Mouse (Mus musculus): Measurements from ENCODE around the gene Vti1b. TPM values are rescaled to one million over a fixed set of nuclear protein-coding genes. Genes with fewer than 3 reads are reported as not detected.
"Not testable (repeated sequence)": the region's sequence is repeated elsewhere in the genome, so short reads cannot be mapped to it uniquely, and the experiment has no call there.

Gene Vti1b
- 107 and 109 TPM in 2 replicates for polyA plus RNA-seq (2016; fragmentation: Nextera tagmentation; extraction: Ambion mirVana)

DNA sequence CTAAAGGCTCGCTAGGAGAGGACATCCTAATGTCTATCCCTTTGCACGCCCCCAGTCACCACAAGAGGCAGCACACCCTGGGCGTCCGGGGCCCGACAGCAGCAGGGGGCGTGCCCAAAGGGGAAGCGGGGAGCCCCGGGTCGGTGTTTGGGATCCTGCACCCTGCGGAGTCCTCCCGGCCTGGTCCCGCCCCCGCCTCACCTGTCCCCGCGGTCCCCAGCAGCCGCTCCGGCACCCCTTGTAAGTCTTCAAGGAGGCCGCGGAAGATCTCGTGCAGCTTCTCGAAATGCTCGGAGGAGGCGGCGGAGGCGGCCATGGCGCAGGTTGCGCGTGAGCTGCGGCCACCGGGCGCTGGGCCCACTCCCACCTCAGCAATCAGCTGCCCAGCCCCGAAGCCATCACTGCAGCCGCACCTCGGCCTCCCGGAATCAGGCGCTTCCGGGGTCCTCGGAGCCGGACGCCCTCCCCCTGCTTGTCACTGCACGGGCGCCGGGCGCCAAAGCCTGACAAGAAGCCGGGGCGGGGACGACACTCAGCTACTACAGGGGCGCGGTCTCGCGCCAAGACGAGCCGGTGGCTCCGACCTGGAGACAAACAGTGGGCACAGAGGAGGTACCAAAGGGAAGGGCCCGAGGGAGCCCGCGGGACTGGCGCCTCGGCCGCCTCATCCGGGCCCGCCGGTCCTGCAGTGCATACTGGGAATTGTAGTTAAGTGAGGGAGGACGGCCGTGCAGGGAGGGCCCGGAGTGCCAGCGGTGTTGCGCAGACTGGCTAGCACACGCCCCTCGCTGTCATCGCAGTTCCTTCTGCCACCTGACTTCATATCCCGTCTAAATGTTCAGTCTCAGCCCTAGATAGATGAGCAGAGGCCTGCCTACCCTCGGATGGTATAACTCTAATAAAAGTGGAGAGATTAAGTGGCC is at the start of gene Vti1b:
Gene Vti1b (minus strand): TSS at position 649 of the 923 bp plus-strand sequence.
- no peaks in the 10 kb centered on the region for H3K9me3 ChIP-seq
- H3K4me1 ChIP-seq: peaks cover 11% of the 10 kb centered on the region; the same call in 1 of the 2 replicates
- H3K27me3 ChIP-seq (ENCODE audit: insufficient read depth, poor library complexity, severe bottlenecking): no peaks in the 10 kb centered on the region
- peaks cover 22% of the 10 kb centered on the region; the same call in 1 of the 2 replicates for H3K36me3 ChIP-seq
- peak; percentile 96 for DNase-seq (ENCODE audit: low spot score)
- H3K4me3 ChIP-seq: peak within 1 kb of the TSS; percentile 98
- H3K27ac ChIP-seq: peak within 1 kb of the TSS; percentile 99
- under 1% methylated on average over 67 of the region's 73 CpGs for WGBS

DNA sequence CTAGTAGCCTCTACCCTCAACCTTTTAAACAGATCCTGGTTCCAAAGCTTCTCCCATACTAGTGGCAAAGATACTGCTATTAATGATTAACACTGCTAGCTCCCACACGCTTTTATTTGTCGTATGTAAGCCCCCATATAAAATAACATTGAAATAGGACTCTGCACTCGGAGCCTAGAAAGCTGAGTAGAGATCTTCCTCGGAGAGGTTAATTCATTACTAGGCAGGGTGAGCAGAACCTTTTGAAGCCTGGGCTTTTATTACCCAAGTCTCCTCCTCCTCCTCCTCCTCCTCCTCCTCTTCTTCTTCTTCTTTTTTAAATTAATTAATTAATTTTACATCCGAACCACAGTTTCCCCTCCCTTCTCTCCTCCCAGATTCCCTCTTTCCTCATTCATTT is 45.0 kb upstream of the Vti1b start:
- 73% methylated on average over 5 of the region's 5 CpGs for WGBS
- H3K36me3 ChIP-seq: no peaks in the 10 kb centered on the region
- H3K27me3 ChIP-seq (ENCODE audit: insufficient read depth, poor library complexity, severe bottlenecking): no peaks in the 10 kb centered on the region
- H3K4me3 ChIP-seq: no peak overlapping the region
- no peak overlapping the region for H3K27ac ChIP-seq
- no peaks in the 10 kb centered on the region for H3K9me3 ChIP-seq
- no peaks in the 10 kb centered on the region for H3K4me1 ChIP-seq
- DNase-seq (ENCODE audit: low spot score): no peak

DNA sequence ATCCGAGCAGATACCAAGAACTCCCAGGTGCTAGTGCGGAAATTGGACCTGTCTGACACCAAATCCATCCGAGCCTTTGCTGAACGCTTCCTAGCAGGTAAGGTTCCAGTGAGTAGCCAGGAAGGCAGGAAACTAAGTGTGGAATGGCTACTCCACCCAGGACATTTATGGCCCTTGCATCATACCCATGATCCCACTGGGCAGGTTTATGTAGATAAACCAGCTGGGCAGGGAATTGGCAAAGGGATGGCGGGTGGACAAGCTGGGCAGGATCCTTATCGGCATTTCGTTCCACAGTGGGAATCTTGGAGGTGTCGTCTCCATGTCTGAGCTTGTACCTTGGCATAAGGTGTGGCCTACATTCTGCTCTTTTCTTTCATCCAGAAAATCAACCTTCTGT is 39.0 kb upstream of the Vti1b start:
- Histone ChIP-seq H3K27ac (no peak overlapping the region), H3K4me1 (peaks cover 3% of the 10 kb centered on the region; the same call in 1 of the 2 replicates), H3K27me3 (ENCODE audit: insufficient read depth, poor library complexity, severe bottlenecking) (no peaks in the 10 kb centered on the region), H3K9me3 (no peaks in the 10 kb centered on the region), H3K36me3 (no peaks in the 10 kb centered on the region), H3K4me3 (no peak overlapping the region)
- 85% methylated on average over 8 of the region's 8 CpGs for WGBS
- no peak for DNase-seq (ENCODE audit: low spot score)

DNA sequence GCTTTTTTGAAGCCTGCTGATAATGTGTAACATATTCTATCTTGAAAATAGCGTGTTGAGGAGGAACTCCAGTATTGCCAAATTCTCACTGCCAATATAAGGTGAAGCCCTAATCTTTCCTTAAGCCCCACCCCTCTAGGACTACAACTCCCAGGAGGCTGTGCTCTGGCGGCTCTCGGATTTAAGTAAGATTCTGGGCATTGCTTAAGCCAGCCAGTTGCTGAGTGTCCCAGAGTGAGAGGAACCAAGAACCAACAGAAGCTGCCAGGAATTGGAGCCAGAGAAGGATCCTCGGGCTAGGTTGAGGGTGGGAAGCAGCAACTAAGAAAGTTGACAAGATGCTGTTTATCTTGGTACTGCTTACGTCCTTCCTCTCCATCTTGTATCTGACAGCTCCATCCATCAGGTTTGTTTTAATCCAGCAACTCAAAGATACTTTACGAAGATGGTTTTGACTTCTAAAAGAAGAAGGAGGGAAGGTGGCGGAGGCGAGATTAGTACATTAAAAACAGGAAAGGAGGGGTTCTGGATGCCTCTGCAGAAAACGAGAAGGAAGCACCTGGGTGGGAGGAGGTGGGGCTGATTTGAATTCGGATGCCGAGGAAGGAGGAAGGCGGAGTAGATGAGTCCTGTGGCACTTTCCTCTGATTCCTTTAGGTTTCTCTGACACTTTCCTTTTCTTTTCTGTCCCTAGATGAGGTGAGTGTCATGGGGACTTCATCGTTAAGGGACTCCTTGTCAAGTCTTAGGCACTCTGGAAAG is 36.4 kb upstream of the Vti1b start, which contains the start of gene Rdh12:
Gene Rdh12 (plus strand): TSS at position 212 of the 762 bp plus-strand sequence.
- Histone ChIP-seq H3K4me1 (peaks cover 3% of the 10 kb centered on the region; the same call in 1 of the 2 replicates), H3K27ac (no peak within 1 kb of the TSS), H3K27me3 (ENCODE audit: insufficient read depth, poor library complexity, severe bottlenecking) (no peaks in the 10 kb centered on the region), H3K36me3 (no peaks in the 10 kb centered on the region), H3K4me3 (peak within 1 kb of the TSS; percentile 58), H3K9me3 (no peaks in the 10 kb centered on the region)
- no peak for DNase-seq (ENCODE audit: low spot score)
- WGBS: 5% methylated on average over 13 of the region's 13 CpGs

DNA sequence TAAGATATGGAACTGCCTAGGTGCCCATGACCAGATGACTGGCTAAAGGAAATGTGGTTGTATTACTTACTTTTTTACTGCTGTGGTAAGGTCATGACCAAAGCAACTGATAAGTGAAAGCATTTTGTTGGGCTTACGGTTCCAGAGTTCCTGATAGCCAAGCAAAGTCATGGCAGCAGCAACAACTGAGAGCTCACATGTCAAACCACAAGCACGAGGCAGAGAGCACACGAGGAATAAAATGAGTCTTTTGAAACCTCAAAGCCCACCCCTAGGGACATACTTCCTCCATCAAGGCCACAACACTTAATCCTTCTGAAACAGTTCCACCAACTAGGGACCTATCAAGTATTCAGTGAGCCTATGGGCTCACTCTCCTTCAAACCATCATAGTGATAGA is 29.4 kb upstream of the Vti1b start:
- Histone ChIP-seq H3K9me3 (no peaks in the 10 kb centered on the region), H3K36me3 (no peaks in the 10 kb centered on the region), H3K4me3 (no peak overlapping the region), H3K27me3 (ENCODE audit: insufficient read depth, poor library complexity, severe bottlenecking) (no peaks in the 10 kb centered on the region), H3K27ac (no peak overlapping the region), H3K4me1 (no peaks in the 10 kb centered on the region)
- no peak for DNase-seq (ENCODE audit: low spot score)
- 71% methylated on average over 3 of the region's 3 CpGs for whole genome bisulfite sequencing

DNA sequence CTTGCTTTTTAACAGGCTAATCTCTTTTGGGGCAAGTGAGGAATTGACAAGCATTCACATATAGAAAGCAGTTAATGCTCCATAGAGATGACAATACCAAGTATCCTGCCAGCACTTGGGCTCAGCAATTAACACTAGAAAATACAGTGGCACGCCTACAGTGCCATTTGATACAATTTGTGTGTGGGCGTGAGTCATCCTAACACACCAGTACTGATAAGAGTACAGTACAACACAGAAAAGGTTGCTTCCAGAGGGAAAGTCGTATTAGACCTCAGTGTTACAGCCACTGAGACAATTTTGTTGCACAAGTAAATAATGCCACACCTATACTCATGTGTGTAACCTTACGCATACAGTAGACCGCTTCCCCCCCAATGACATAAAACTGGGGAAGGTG is 24.6 kb upstream of the Vti1b start:
- WGBS: 79% methylated on average over 5 of the region's 5 CpGs
- no peaks in the 10 kb centered on the region for H3K9me3 ChIP-seq
- no peak overlapping the region for H3K4me3 ChIP-seq
- H3K4me1 ChIP-seq: no peaks in the 10 kb centered on the region
- H3K36me3 ChIP-seq: no peaks in the 10 kb centered on the region
- no peak for DNase-seq (ENCODE audit: low spot score)
- no peaks in the 10 kb centered on the region for H3K27me3 ChIP-seq (ENCODE audit: insufficient read depth, poor library complexity, severe bottlenecking)
- no peak overlapping the region for H3K27ac ChIP-seq

DNA sequence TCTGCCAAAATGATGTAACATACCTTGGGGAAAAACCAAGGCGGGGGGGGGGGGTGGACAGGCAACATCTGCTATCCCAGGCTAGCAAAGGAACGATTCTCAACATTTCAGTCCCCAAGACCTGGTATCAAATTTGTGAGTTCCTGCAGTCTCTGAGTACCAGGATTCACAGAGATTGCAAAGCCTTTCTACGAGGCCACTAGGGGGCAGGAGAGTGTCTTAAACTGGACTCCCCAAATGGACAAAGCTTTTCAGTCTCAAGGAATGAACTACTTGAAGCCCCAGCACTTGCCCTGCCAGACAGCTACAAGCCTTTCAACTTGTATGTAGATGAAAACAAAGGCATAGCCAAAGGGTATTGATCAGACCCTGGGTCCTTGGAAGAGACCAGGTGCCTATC is 21.0 kb upstream of the Vti1b start:
- peak; percentile 86 for DNase-seq (ENCODE audit: low spot score)
- Histone ChIP-seq H3K27me3 (ENCODE audit: insufficient read depth, poor library complexity, severe bottlenecking) (no peaks in the 10 kb centered on the region), H3K4me3 (no peak overlapping the region), H3K36me3 (peaks cover under 1% of the 10 kb centered on the region; the same call in 1 of the 2 replicates), H3K4me1 (peaks cover 14% of the 10 kb centered on the region), H3K9me3 (no peaks in the 10 kb centered on the region), H3K27ac (no peak overlapping the region)
- 3% methylated on average over 3 of the region's 3 CpGs for WGBS

DNA sequence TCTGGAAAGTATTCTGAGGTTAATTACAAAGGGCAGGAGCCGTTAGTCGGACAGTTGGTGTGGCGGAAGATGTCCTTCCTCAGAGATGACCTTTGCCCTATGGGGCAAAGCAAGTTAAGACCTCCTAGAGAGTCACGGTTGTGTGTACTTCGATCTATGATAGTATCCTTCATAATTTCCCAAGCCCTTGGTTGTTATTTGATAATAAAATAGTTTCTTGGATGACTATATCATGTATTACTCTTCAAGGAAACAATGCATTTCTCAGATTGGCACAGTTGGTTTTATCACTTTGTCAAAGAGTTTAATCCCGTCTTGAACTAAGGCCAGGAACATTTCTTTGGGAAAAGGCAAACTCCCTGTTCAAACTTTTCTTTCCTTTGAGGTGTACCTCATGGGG is 19.7 kb upstream of the Vti1b start, which contains the start of gene Rdh11:
Gene Rdh11 (minus strand): TSS at position 101 of the 400 bp plus-strand sequence.
- peaks cover 14% of the 10 kb centered on the region for H3K4me1 ChIP-seq
- WGBS: 61% methylated on average over 6 of the region's 6 CpGs
- no peak for DNase-seq (ENCODE audit: low spot score)
- peaks cover 13% of the 10 kb centered on the region for H3K36me3 ChIP-seq
- peak within 1 kb of the TSS; percentile 75 for H3K4me3 ChIP-seq
- H3K27me3 ChIP-seq (ENCODE audit: insufficient read depth, poor library complexity, severe bottlenecking): no peaks in the 10 kb centered on the region
- no peaks in the 10 kb centered on the region for H3K9me3 ChIP-seq
- peak within 1 kb of the TSS; percentile 84 for H3K27ac ChIP-seq

DNA sequence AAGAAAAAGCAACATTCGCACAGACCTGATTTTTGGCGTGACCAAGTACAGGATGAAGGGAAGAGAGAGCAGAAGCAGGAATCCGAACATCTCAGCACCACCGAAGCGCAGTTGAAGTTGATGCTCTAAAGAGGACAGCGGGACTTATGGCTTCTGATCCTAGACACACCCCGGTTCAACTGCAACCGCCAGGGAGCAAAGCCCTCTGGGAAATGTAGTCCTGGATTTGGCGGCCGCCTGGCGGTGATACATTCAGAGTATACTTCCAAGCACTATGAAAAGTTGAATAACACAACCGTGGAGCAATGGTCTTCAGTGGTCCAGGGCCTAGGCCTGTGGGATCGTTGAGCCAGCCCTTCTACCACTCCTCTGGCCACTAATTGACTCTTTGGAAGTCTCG is 19.2 kb upstream of the Vti1b start:
- no peaks in the 10 kb centered on the region for H3K9me3 ChIP-seq
- peak overlapping the region; percentile 84 for H3K27ac ChIP-seq
- peak overlapping the region; percentile 75 for H3K4me3 ChIP-seq
- H3K27me3 ChIP-seq (ENCODE audit: insufficient read depth, poor library complexity, severe bottlenecking): no peaks in the 10 kb centered on the region
- WGBS: 4% methylated on average over 14 of the region's 14 CpGs
- H3K4me1 ChIP-seq: peaks cover 14% of the 10 kb centered on the region
- peaks cover 18% of the 10 kb centered on the region for H3K36me3 ChIP-seq
- DNase-seq (ENCODE audit: low spot score): peak; percentile 91

DNA sequence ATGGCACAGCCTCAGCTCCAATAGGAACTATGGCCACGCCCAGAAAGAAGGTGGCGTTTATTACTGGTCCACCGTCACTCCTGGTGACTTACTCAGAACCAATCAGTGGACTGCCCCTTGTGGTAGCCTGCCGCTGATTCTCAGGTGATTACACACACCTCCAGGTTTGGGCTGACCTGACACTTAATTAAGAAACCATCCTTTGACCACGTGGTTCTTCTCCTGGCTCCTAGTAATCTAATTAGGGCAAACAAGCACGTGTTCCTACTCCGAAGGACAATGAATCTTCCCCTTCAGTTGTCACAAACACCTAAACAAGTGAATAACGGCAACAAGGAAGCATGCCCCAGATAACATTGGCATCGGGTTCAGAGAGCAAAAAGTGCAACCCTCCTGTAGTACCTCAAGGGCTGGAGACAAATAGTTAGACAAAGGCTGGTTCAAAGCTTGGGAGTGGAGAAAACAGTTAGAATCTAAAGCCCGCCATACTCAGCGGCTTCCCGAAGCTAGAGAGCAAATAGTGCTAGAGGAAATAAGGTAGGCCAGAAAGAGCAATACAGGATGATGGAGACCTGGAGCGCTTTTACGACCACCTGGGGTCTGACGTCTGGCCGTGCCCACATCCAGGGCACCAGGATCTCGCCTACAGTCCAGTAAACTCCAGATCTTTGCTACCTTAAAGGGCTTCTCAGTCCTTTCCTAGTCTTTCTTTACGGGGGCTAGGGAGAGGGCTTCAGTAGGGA is 18.6 kb upstream of the Vti1b start:
- Histone ChIP-seq H3K4me1 (peaks cover 14% of the 10 kb centered on the region), H3K36me3 (peaks cover 24% of the 10 kb centered on the region), H3K4me3 (peak overlapping the region; percentile 75), H3K27ac (peak overlapping the region; percentile 84), H3K27me3 (ENCODE audit: insufficient read depth, poor library complexity, severe bottlenecking) (no peaks in the 10 kb centered on the region), H3K9me3 (no peaks in the 10 kb centered on the region)
- WGBS: 1% methylated on average over 18 of the region's 18 CpGs
- DNase-seq (ENCODE audit: low spot score): peak; percentile 91

DNA sequence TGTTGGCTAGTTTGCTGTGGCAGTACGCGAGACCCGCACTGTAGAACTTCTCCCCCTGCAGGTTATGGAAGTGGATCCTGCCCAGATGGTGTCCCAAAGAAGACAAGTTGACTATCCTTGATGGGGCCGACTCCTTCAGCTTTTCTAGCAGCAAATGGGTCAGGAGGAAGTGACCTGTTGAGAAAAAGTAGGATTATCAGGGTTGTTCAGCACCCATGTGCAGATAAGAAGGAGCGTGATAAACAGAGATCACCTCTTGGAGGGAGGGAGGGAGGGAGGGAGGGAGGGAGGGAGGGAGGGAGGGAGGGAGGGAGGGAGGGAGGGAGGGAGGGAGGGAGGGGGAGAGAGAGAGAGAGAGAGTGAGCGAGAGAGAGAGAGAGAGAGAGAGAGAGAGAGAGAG is 12.7 kb upstream of the Vti1b start:
- not testable (repeated sequence) for H3K9me3 ChIP-seq; H3K4me3 ChIP-seq; H3K27ac ChIP-seq; H3K4me1 ChIP-seq; H3K27me3 ChIP-seq (ENCODE audit: insufficient read depth, poor library complexity, severe bottlenecking); DNase-seq (ENCODE audit: low spot score)
- 74% methylated on average over 4 of the region's 6 CpGs for WGBS
- peaks cover 79% of the 10 kb centered on the region for H3K36me3 ChIP-seq

DNA sequence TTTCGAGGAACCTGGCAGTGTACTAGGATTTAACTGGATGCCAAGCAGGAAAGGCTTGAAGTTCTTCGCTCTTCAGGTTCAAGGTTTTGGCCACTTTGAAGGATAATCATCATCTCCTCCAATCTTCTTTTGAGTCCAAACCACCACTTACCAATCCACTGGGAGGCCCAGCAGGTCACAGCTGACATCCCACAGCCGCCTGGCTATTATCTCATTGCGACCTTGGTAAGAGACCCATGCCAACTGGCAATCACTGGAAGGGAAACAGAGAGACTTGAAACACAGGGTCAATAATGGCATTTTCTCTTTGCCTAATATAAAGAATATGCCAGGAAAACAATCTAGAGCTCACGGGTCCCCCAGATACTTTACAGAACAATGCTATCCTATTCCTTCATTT is 3.5 kb upstream of the Vti1b start:
- no peak for DNase-seq (ENCODE audit: low spot score)
- Histone ChIP-seq H3K4me3 (no peak overlapping the region), H3K27me3 (ENCODE audit: insufficient read depth, poor library complexity, severe bottlenecking) (no peaks in the 10 kb centered on the region), H3K4me1 (peaks cover 8% of the 10 kb centered on the region; the same call in 1 of the 2 replicates), H3K9me3 (no peaks in the 10 kb centered on the region), H3K27ac (no peak overlapping the region), H3K36me3 (peaks cover 34% of the 10 kb centered on the region)
- 90% methylated on average over 5 of the region's 5 CpGs for WGBS

Data from heart, embryonic 10.5 days (tissue).